Mouse (Mus musculus) granulocyte monocyte progenitor cell, adult 5-6 weeks (primary cell): ENCODE data around the gene Opa3. TPM values are rescaled to one million over a fixed set of nuclear protein-coding genes. Genes with fewer than 3 reads are reported as not detected.

Source experiments
- ATAC-seq: replicated peaks from 2 replicates; pipeline ENCODE4 v1.8.0; 2016; ENCODE audit warnings: mild to moderate bottlenecking, moderate TSS enrichment, inconsistent platforms; ENCODE audit not compliant: poor library complexity, severe bottlenecking
- total RNA-seq, 2 experiments: library from RNA; stranded (forward) in 1 of 2; stranded (reverse) in 1 of 2; fragments of 200-712, 200-1000 nt in 1 of 2; fragments of >200 nt in 1 of 2; fragmentation: Nextera tagmentation in 1 of 2; gene quantifications; 2 replicates each; pipeline ENCODE4 v1.2.3; 2014 to 2017

The Opa3 gene
- total RNA-seq, 2 experiments from 2014 or later, result 18.3 to 35.1 TPM

GRCm38 (mm10) chr7:19240905-19241463 lies 12.8 kb downstream of the Opa3 start:
- ATAC-seq, result no peak

- ATAC-seq, result no peak
Observed at GRCm38 (mm10) chr7:19242005-19242404, 13.9 kb downstream of the Opa3 start.

- no peak for ATAC-seq
Observed at GRCm38 (mm10) chr7:19243858-19244257, 15.7 kb downstream of the Opa3 start.

- ATAC-seq, result no peak
Observed at GRCm38 (mm10) chr7:19245083-19245482, 16.9 kb downstream of the Opa3 start.

GRCm38 (mm10) chr7:19246855-19247254 lies 18.7 kb downstream of the Opa3 start:
- ATAC-seq, result no peak

- ATAC-seq, result no peak
Observed at GRCm38 (mm10) chr7:19247511-19247910, 19.4 kb downstream of the Opa3 start.

GRCm38 (mm10) chr7:19252078-19252477 lies 23.9 kb downstream of the Opa3 start:
- no peak for ATAC-seq

- ATAC-seq, result no peak
Observed at GRCm38 (mm10) chr7:19253437-19253836, 25.3 kb downstream of the Opa3 start.

GRCm38 (mm10) chr7:19255395-19255794 lies 27.3 kb downstream of the Opa3 start:
- ATAC-seq, result no peak

- ATAC-seq, result peak; percentile 70
Observed at GRCm38 (mm10) chr7:19256567-19256966, 28.4 kb downstream of the Opa3 start.

GRCm38 (mm10) chr7:19257390-19258022 lies 29.4 kb downstream of the Opa3 start:
- peak; percentile 96 for ATAC-seq

- ATAC-seq, result no peak
Observed at GRCm38 (mm10) chr7:19258336-19258735, 30.2 kb downstream of the Opa3 start.

GRCm38 (mm10) chr7:19265147-19265546 lies 37.0 kb downstream of the Opa3 start:
- ATAC-seq, result no peak

GRCm38 (mm10) chr7:19265928-19266822 lies 38.0 kb downstream of the Opa3 start:
- peak; percentile 75 for ATAC-seq

- peak; percentile 36 for ATAC-seq
Observed at GRCm38 (mm10) chr7:19267051-19267450, 38.9 kb downstream of the Opa3 start.

GRCm38 (mm10) chr7:19268993-19269681 lies 41.0 kb downstream of the Opa3 start:
- no peak for ATAC-seq

GRCm38 (mm10) chr7:19269721-19270441 lies 41.7 kb downstream of the Opa3 start:
- peak; percentile 10 for ATAC-seq

GRCm38 (mm10) chr7:19270509-19271237 lies 42.5 kb downstream of the Opa3 start:
- no peak for ATAC-seq
